Mouse (Mus musculus): ENCODE results near the gene Gm9913. TPM values are rescaled to one million over a fixed set of nuclear protein-coding genes. Genes with fewer than 3 reads are reported as not detected.

Gm9913 gene
- polyA plus RNA-seq, 2 experiments = 0.19 to 0.40 TPM

- ATAC-seq (ENCODE audit: low FRiP score, low read depth) (no peak), DNase-seq (ENCODE audit: low spot score) (no peak)
- no peak for TF ChIP-seq POLR2A (IDR thresholded peaks at IDR 0.05; ENCODE audit: borderline replicate concordance, extremely low read depth, insufficient read depth, insufficient read length)
- no peak overlapping the region for H3K27ac ChIP-seq (replicated peaks; ENCODE audit: low read depth, low read length)
- no peaks in the 10 kb centered on the region for H3K27me3 ChIP-seq (ENCODE audit: control insufficient read depth, insufficient read depth, low read length)
- H3K9ac ChIP-seq (ENCODE audit: low read depth, low read length, severe bottlenecking) = no peak overlapping the region
- H3K4me1 ChIP-seq (ENCODE audit: control insufficient read depth, insufficient read depth, low read length) = no peaks in the 10 kb centered on the region
- no peak overlapping the region for H3K4me2 ChIP-seq (replicated peaks; ENCODE audit: low read depth, low read length, severe bottlenecking)
- no peak overlapping the region for H3K4me3 ChIP-seq (replicated peaks; ENCODE audit: low read length)
- no peaks in the 10 kb centered on the region for H3K36me3 ChIP-seq (ENCODE audit: control insufficient read depth, insufficient read depth, low read length)
- no peaks in the 10 kb centered on the region for H3K9me3 ChIP-seq (ENCODE audit: control insufficient read depth, low read length)
- 85% methylated on average over 3 of the region's 3 CpGs for WGBS
Measured at GRCm38 (mm10) chr2:125539640-125540039, 34.8 kb downstream of the Gm9913 start.

- H3K27ac ChIP-seq (replicated peaks; ENCODE audit: low read depth, low read length) = no peak overlapping the region
- no peaks in the 10 kb centered on the region for H3K36me3 ChIP-seq (ENCODE audit: control insufficient read depth, insufficient read depth, low read length)
- no peak for TF ChIP-seq POLR2A (IDR thresholded peaks at IDR 0.05; ENCODE audit: borderline replicate concordance, extremely low read depth, insufficient read depth, insufficient read length)
- DNase-seq (ENCODE audit: low spot score) (no peak), ATAC-seq (ENCODE audit: low FRiP score, low read depth) (no peak)
- H3K4me3 ChIP-seq (replicated peaks; ENCODE audit: low read length) = no peak overlapping the region
- no peaks in the 10 kb centered on the region for H3K4me1 ChIP-seq (ENCODE audit: control insufficient read depth, insufficient read depth, low read length)
- no peak overlapping the region for H3K4me2 ChIP-seq (replicated peaks; ENCODE audit: low read depth, low read length, severe bottlenecking)
- WGBS = 77% methylated on average over 7 of the region's 7 CpGs
- H3K27me3 ChIP-seq (ENCODE audit: control insufficient read depth, insufficient read depth, low read length) = no peaks in the 10 kb centered on the region
- no peaks in the 10 kb centered on the region for H3K9me3 ChIP-seq (ENCODE audit: control insufficient read depth, low read length)
- H3K9ac ChIP-seq (ENCODE audit: low read depth, low read length, severe bottlenecking) = no peak overlapping the region
Measured at GRCm38 (mm10) chr2:125540579-125540978, 35.7 kb downstream of the Gm9913 start.

- H3K4me2 ChIP-seq (replicated peaks; ENCODE audit: low read depth, low read length, severe bottlenecking) = no peak overlapping the region
- no peaks in the 10 kb centered on the region for H3K36me3 ChIP-seq (ENCODE audit: control insufficient read depth, insufficient read depth, low read length)
- no peak overlapping the region for H3K9ac ChIP-seq (ENCODE audit: low read depth, low read length, severe bottlenecking)
- no peak overlapping the region for H3K27ac ChIP-seq (replicated peaks; ENCODE audit: low read depth, low read length)
- DNase-seq (ENCODE audit: low spot score) (no peak), ATAC-seq (ENCODE audit: low FRiP score, low read depth) (no peak)
- H3K4me1 ChIP-seq (ENCODE audit: control insufficient read depth, insufficient read depth, low read length) = no peaks in the 10 kb centered on the region
- TF ChIP-seq POLR2A (IDR thresholded peaks at IDR 0.05; ENCODE audit: borderline replicate concordance, extremely low read depth, insufficient read depth, insufficient read length) = no peak
- 78% methylated on average over 7 of the region's 7 CpGs for WGBS
- H3K4me3 ChIP-seq (replicated peaks; ENCODE audit: low read length) = no peak overlapping the region
- H3K9me3 ChIP-seq (ENCODE audit: control insufficient read depth, low read length) = no peaks in the 10 kb centered on the region
- H3K27me3 ChIP-seq (ENCODE audit: control insufficient read depth, insufficient read depth, low read length) = no peaks in the 10 kb centered on the region
Measured at GRCm38 (mm10) chr2:125541451-125541850, 36.6 kb downstream of the Gm9913 start.

GRCm38 (mm10) chr2:125543646-125544045, 38.8 kb downstream of the Gm9913 start:
- no peak overlapping the region for H3K4me3 ChIP-seq (replicated peaks; ENCODE audit: low read length)
- no peak overlapping the region for H3K27ac ChIP-seq (replicated peaks; ENCODE audit: low read depth, low read length)
- H3K9me3 ChIP-seq (ENCODE audit: control insufficient read depth, low read length) = no peaks in the 10 kb centered on the region
- no peak overlapping the region for H3K9ac ChIP-seq (ENCODE audit: low read depth, low read length, severe bottlenecking)
- TF ChIP-seq POLR2A (IDR thresholded peaks at IDR 0.05; ENCODE audit: borderline replicate concordance, extremely low read depth, insufficient read depth, insufficient read length) = no peak
- no peak overlapping the region for H3K4me2 ChIP-seq (replicated peaks; ENCODE audit: low read depth, low read length, severe bottlenecking)
- H3K4me1 ChIP-seq (ENCODE audit: control insufficient read depth, insufficient read depth, low read length) = no peaks in the 10 kb centered on the region
- DNase-seq (ENCODE audit: low spot score) (no peak), ATAC-seq (ENCODE audit: low FRiP score, low read depth) (no peak)
- 39% methylated on average over 1 of the region's 1 CpGs for WGBS
- no peaks in the 10 kb centered on the region for H3K27me3 ChIP-seq (ENCODE audit: control insufficient read depth, insufficient read depth, low read length)
- no peaks in the 10 kb centered on the region for H3K36me3 ChIP-seq (ENCODE audit: control insufficient read depth, insufficient read depth, low read length)

- no peak for TF ChIP-seq POLR2A (IDR thresholded peaks at IDR 0.05; ENCODE audit: borderline replicate concordance, extremely low read depth, insufficient read depth, insufficient read length)
- H3K27me3 ChIP-seq (ENCODE audit: control insufficient read depth, insufficient read depth, low read length) = no peaks in the 10 kb centered on the region
- H3K9me3 ChIP-seq (ENCODE audit: control insufficient read depth, low read length) = no peaks in the 10 kb centered on the region
- H3K9ac ChIP-seq (ENCODE audit: low read depth, low read length, severe bottlenecking) = no peak overlapping the region
- WGBS = 75% methylated on average over 3 of the region's 3 CpGs
- no peak for DNase-seq (ENCODE audit: low spot score)
- no peak overlapping the region for H3K4me2 ChIP-seq (replicated peaks; ENCODE audit: low read depth, low read length, severe bottlenecking)
- ATAC-seq (ENCODE audit: low FRiP score, low read depth) = no peak
- H3K4me3 ChIP-seq (replicated peaks; ENCODE audit: low read length) = no peak overlapping the region
- H3K27ac ChIP-seq (replicated peaks; ENCODE audit: low read depth, low read length) = no peak overlapping the region
- no peaks in the 10 kb centered on the region for H3K36me3 ChIP-seq (ENCODE audit: control insufficient read depth, insufficient read depth, low read length)
- no peaks in the 10 kb centered on the region for H3K4me1 ChIP-seq (ENCODE audit: control insufficient read depth, insufficient read depth, low read length)
Measured at GRCm38 (mm10) chr2:125544986-125545385, 40.1 kb downstream of the Gm9913 start.
